Mouse (Mus musculus): ENCODE measurements at regions not wholly inside any gene's neighbourhood (a gene's known extent, or its start where the extent isn't known, plus 50 kb on each side); places are given as distances from the start of the nearest gene placed in this dataset.

DNA sequence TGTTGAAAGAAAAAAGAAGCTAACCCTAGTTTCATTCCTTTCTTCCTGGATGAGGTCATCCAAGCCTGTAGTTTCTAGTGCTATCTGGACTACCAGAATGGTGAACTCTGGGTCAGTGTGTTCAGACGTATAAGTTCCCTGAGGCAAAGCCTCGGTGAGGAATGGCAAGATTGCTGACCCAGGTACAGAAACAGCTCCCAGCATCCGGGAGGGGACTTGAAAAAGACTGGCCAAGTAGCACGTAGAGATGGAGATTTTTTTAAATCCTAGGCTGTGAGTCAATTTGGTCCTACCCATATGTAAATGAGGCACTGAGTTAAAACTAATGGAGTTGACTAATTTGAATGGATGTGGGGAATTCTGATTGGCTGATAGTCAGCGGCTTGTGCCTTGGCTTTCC lies 55.0 kb upstream of the Gm11084 start:
- no peak overlapping the region for H3K4me2 ChIP-seq
- ATAC-seq (ENCODE audit: low FRiP score), result no peak
- no peak overlapping the region for H3K4me3 ChIP-seq
- H3K27me3 ChIP-seq, result 0 out of 2 replicates have a peak, but pooled peaks cover 4% of the 10 kb centered on the region
- H3K9me3 ChIP-seq, result no peaks in the 10 kb centered on the region
- WGBS, result 33% methylated on average over 5 of the region's 5 CpGs
- no peak overlapping the region for H3K9ac ChIP-seq
- H3K27ac ChIP-seq, result no peak overlapping the region
- H3K4me1 ChIP-seq (replicated peaks), result peaks cover 6% of the 10 kb centered on the region
- no peaks in the 10 kb centered on the region for H3K36me3 ChIP-seq

GRCm38 (mm10) chr2:73040031-73040430 lies 53.5 kb upstream of the Gm11084 start:
- Histone ChIP-seq H3K4me3 (no peak overlapping the region), H3K9me3 (no peaks in the 10 kb centered on the region), H3K27ac (no peak overlapping the region), H3K4me2 (no peak overlapping the region), H3K9ac (no peak overlapping the region), H3K36me3 (no peaks in the 10 kb centered on the region), H3K27me3 (0 out of 2 replicates have a peak, but pooled peaks cover 2% of the 10 kb centered on the region), H3K4me1 (replicated peaks) (peaks cover 6% of the 10 kb centered on the region)
- no peak for ATAC-seq (ENCODE audit: low FRiP score)
- WGBS, result 88% methylated on average over 3 of the region's 3 CpGs

DNA sequence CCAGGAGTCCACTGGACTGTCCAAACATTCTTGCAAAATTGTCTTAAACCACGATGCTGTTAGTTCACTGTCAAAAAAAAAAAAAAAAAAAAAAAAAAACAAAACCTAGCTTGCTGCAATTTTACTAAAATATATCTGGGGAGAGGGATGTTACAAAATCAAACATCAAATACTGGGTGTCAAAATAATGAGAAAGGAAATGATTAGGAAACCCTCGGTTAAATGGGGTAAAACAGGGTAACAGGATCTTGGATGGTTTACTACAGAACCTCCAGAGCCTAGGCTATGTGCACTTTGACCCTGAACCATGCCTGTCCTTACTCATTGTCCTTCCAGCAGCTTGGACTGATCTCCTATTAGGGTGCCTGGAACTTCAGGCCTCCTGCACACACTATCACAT lies 52.8 kb upstream of the Gm11084 start:
- H3K9ac ChIP-seq, result no peak overlapping the region
- WGBS, result 84% methylated on average over 2 of the region's 2 CpGs
- H3K4me3 ChIP-seq, result no peak overlapping the region
- peaks cover 6% of the 10 kb centered on the region for H3K4me1 ChIP-seq (replicated peaks)
- no peak overlapping the region for H3K4me2 ChIP-seq
- no peaks in the 10 kb centered on the region for H3K27me3 ChIP-seq
- no peaks in the 10 kb centered on the region for H3K36me3 ChIP-seq
- no peak overlapping the region for H3K27ac ChIP-seq
- no peak for ATAC-seq (ENCODE audit: low FRiP score)
- no peaks in the 10 kb centered on the region for H3K9me3 ChIP-seq

GRCm38 (mm10) chr2:73038290-73038732 lies 51.8 kb upstream of the Gm11084 start:
- no peak overlapping the region for H3K9ac ChIP-seq

DNA sequence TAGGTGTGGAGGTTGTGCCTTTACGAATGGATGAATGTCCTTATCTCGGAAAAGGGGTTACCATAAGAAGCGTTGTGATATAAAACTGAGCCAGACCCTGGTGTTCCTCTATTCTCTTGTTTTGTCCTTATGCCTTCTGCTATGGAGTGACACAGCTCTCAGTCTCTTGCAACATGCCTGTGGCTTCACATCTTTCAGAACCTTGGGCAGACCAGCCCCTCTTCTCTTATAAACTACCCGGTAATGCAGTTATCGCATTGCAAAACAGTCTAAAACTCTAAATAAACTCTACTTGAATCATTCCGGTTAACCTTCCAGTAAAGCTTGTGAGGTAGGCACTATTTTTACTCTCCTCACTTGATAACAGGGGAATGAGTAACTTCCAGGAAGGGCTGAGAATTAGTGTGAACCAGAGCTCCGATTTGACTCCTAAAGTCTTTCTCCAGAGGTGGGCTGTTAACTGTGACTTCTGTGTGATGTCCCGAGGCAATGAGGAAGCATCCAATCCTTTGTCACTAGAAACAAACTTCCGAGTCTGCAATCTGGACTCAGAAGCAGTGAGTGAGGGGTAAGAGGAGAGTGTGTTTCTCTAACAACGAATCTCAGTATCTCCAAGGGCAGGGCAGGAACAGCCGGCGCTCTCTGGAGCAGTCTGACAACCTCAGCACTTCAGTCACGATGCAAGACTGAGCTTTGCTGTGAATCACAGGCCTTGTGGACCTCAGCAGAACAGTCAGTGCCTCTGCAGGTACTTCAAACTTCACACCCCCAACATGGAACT lies 50.9 kb upstream of the Gm11084 start:
- Histone ChIP-seq H3K9me3 (no peaks in the 10 kb centered on the region), H3K36me3 (no peaks in the 10 kb centered on the region), H3K27me3 (no peaks in the 10 kb centered on the region), H3K4me1 (replicated peaks) (peaks cover 6% of the 10 kb centered on the region), H3K9ac (no peak overlapping the region), H3K4me2 (no peak overlapping the region), H3K27ac (no peak overlapping the region), H3K4me3 (no peak overlapping the region)
- ATAC-seq (ENCODE audit: low FRiP score), result no peak
- 59% methylated on average over 13 of the region's 13 CpGs for WGBS

More at GRCm38 (mm10) chr2:73038290-73038732, 51.8 kb upstream of the Gm11084 start:
- peak overlapping the region; percentile 23 for H3K4me3 ChIP-seq
- ATAC-seq (ENCODE audit: low FRiP score), result peak; percentile 49
- H3K36me3 ChIP-seq, result no peaks in the 10 kb centered on the region
- H3K9me3 ChIP-seq, result no peaks in the 10 kb centered on the region
- H3K27ac ChIP-seq, result no peak overlapping the region
- WGBS, result 11% methylated on average over 16 of the region's 16 CpGs
- H3K27me3 ChIP-seq, result no peaks in the 10 kb centered on the region
- H3K4me1 ChIP-seq (replicated peaks), result peaks cover 6% of the 10 kb centered on the region
- peak overlapping the region; percentile 51 for H3K4me2 ChIP-seq
